Mouse (Mus musculus): ENCODE measurements around the gene Gpr156. TPM values are rescaled to one million over a fixed set of nuclear protein-coding genes. Genes with fewer than 3 reads are reported as not detected.

Gene Gpr156
- polyA plus RNA-seq, 1 experiment from 2014 or later, result 0.55 TPM

- no peak for ATAC-seq (replicated peaks; ENCODE audit: low FRiP score, low read depth)
- Histone ChIP-seq H3K4me3 (replicated peaks; ENCODE audit: low read depth, low read length) (no peak overlapping the region), H3K9ac (ENCODE audit: low read depth, low read length) (no peak overlapping the region), H3K4me1 (replicated peaks; ENCODE audit: insufficient read depth, low read length) (no peaks in the 10 kb centered on the region), H3K27me3 (ENCODE audit: insufficient read depth, low read length) (no peaks in the 10 kb centered on the region), H3K9me3 (replicated peaks; ENCODE audit: low read length) (no peaks in the 10 kb centered on the region), H3K36me3 (ENCODE audit: insufficient read depth, low read length) (no peaks in the 10 kb centered on the region), H3K4me2 (ENCODE audit: low read length) (no peak overlapping the region), H3K27ac (no peak overlapping the region)
- WGBS, result 79% methylated on average over 1 of the region's 1 CpGs
- no peak for TF ChIP-seq CTCF (IDR thresholded peaks at IDR 0.05; ENCODE audit: low read depth)
- no peak for DNase-seq (ENCODE audit: low spot score)
These were observed 5.2 kb upstream of the Gpr156 start for GRCm38 (mm10) chr16:37911086-37911485.

GRCm38 (mm10) chr16:37916818-37917201 lies 514 bp downstream of the Gpr156 start:
- no peaks in the 10 kb centered on the region for H3K9me3 ChIP-seq (replicated peaks; ENCODE audit: low read length)
- no peak overlapping the region for H3K27ac ChIP-seq
- WGBS, result 18% methylated on average over 7 of the region's 7 CpGs
- H3K4me2 ChIP-seq (ENCODE audit: low read length), result peak overlapping the region; percentile 84
- no peak for TF ChIP-seq CTCF (IDR thresholded peaks at IDR 0.05; ENCODE audit: low read depth)
- 0 out of 2 replicates have a peak, but pooled peaks cover 5% of the 10 kb centered on the region for H3K4me1 ChIP-seq (replicated peaks; ENCODE audit: insufficient read depth, low read length)
- H3K27me3 ChIP-seq (ENCODE audit: insufficient read depth, low read length), result no peaks in the 10 kb centered on the region
- ATAC-seq (replicated peaks; ENCODE audit: low FRiP score, low read depth), result no peak
- no peaks in the 10 kb centered on the region for H3K36me3 ChIP-seq (ENCODE audit: insufficient read depth, low read length)
- no peak overlapping the region for H3K9ac ChIP-seq (ENCODE audit: low read depth, low read length)
- no peak for DNase-seq (ENCODE audit: low spot score)
- H3K4me3 ChIP-seq (replicated peaks; ENCODE audit: low read depth, low read length), result peak overlapping the region; percentile 47

GRCm38 (mm10) chr16:37919000-37919399 lies 2.7 kb downstream of the Gpr156 start:
- no peaks in the 10 kb centered on the region for H3K27me3 ChIP-seq (ENCODE audit: insufficient read depth, low read length)
- no peak overlapping the region for H3K27ac ChIP-seq
- H3K9ac ChIP-seq (ENCODE audit: low read depth, low read length), result no peak overlapping the region
- WGBS, result 90% methylated on average over 6 of the region's 6 CpGs
- no peak overlapping the region for H3K4me2 ChIP-seq (ENCODE audit: low read length)
- ATAC-seq (replicated peaks; ENCODE audit: low FRiP score, low read depth) (no peak), DNase-seq (ENCODE audit: low spot score) (no peak)
- H3K4me1 ChIP-seq (replicated peaks; ENCODE audit: insufficient read depth, low read length), result 0 out of 2 replicates have a peak, but pooled peaks cover 5% of the 10 kb centered on the region
- TF ChIP-seq CTCF (IDR thresholded peaks at IDR 0.05; ENCODE audit: low read depth), result peak; percentile 8; the same call in 1 of the 2 replicates
- H3K9me3 ChIP-seq (replicated peaks; ENCODE audit: low read length), result no peaks in the 10 kb centered on the region
- H3K4me3 ChIP-seq (replicated peaks; ENCODE audit: low read depth, low read length), result no peak overlapping the region
- H3K36me3 ChIP-seq (ENCODE audit: insufficient read depth, low read length), result no peaks in the 10 kb centered on the region

GRCm38 (mm10) chr16:37920842-37921409 lies 4.6 kb downstream of the Gpr156 start:
- 0 out of 2 replicates have a peak, but pooled peaks cover 5% of the 10 kb centered on the region for H3K4me1 ChIP-seq (replicated peaks; ENCODE audit: insufficient read depth, low read length)
- TF ChIP-seq CTCF (IDR thresholded peaks at IDR 0.05; ENCODE audit: low read depth), result no peak
- ATAC-seq (replicated peaks; ENCODE audit: low FRiP score, low read depth) (no peak), DNase-seq (ENCODE audit: low spot score) (no peak)
- no peaks in the 10 kb centered on the region for H3K36me3 ChIP-seq (ENCODE audit: insufficient read depth, low read length)
- H3K27me3 ChIP-seq (ENCODE audit: insufficient read depth, low read length), result no peaks in the 10 kb centered on the region
- no peak overlapping the region for H3K9ac ChIP-seq (ENCODE audit: low read depth, low read length)
- no peak overlapping the region for H3K4me2 ChIP-seq (ENCODE audit: low read length)
- no peaks in the 10 kb centered on the region for H3K9me3 ChIP-seq (replicated peaks; ENCODE audit: low read length)
- 70% methylated on average over 8 of the region's 8 CpGs for WGBS
- H3K4me3 ChIP-seq (replicated peaks; ENCODE audit: low read depth, low read length), result no peak overlapping the region
- H3K27ac ChIP-seq, result no peak overlapping the region

- whole genome bisulfite sequencing, result 67% methylated on average over 7 of the region's 7 CpGs
- no peaks in the 10 kb centered on the region for H3K27me3 ChIP-seq (ENCODE audit: insufficient read depth, low read length)
These were observed 9.8 kb downstream of the Gpr156 start for GRCm38 (mm10) chr16:37926087-37926486.

GRCm38 (mm10) chr16:37927117-37927516 lies 10.8 kb downstream of the Gpr156 start:
- Histone ChIP-seq H3K4me1 (replicated peaks; ENCODE audit: insufficient read depth, low read length) (no peaks in the 10 kb centered on the region), H3K9ac (ENCODE audit: low read depth, low read length) (no peak overlapping the region), H3K4me2 (ENCODE audit: low read length) (no peak overlapping the region), H3K4me3 (replicated peaks; ENCODE audit: low read depth, low read length) (no peak overlapping the region), H3K36me3 (ENCODE audit: insufficient read depth, low read length) (no peaks in the 10 kb centered on the region), H3K27ac (no peak overlapping the region), H3K27me3 (ENCODE audit: insufficient read depth, low read length) (no peaks in the 10 kb centered on the region), H3K9me3 (replicated peaks; ENCODE audit: low read length) (no peaks in the 10 kb centered on the region; the same call in 1 of the 2 replicates)
- 64% methylated on average over 4 of the region's 4 CpGs for WGBS
- no peak for TF ChIP-seq CTCF (IDR thresholded peaks at IDR 0.05; ENCODE audit: low read depth)
- ATAC-seq (replicated peaks; ENCODE audit: low FRiP score, low read depth) (no peak), DNase-seq (ENCODE audit: low spot score) (no peak)

More at GRCm38 (mm10) chr16:37926087-37926486, 9.8 kb downstream of the Gpr156 start:
- no peaks in the 10 kb centered on the region for H3K36me3 ChIP-seq (ENCODE audit: insufficient read depth, low read length)
- no peak overlapping the region for H3K4me3 ChIP-seq (replicated peaks; ENCODE audit: low read depth, low read length)
- TF ChIP-seq CTCF (IDR thresholded peaks at IDR 0.05; ENCODE audit: low read depth), result no peak
- no peak overlapping the region for H3K9ac ChIP-seq (ENCODE audit: low read depth, low read length)
- DNase-seq (ENCODE audit: low spot score) (no peak), ATAC-seq (replicated peaks; ENCODE audit: low FRiP score, low read depth) (no peak)
- H3K4me1 ChIP-seq (replicated peaks; ENCODE audit: insufficient read depth, low read length), result no peaks in the 10 kb centered on the region
- H3K9me3 ChIP-seq (replicated peaks; ENCODE audit: low read length), result no peaks in the 10 kb centered on the region
- H3K4me2 ChIP-seq (ENCODE audit: low read length), result no peak overlapping the region
- H3K27ac ChIP-seq, result no peak overlapping the region

- no peaks in the 10 kb centered on the region for H3K27me3 ChIP-seq (ENCODE audit: insufficient read depth, low read length)
- no peak for DNase-seq (ENCODE audit: low spot score)
- no peak overlapping the region for H3K9ac ChIP-seq (ENCODE audit: low read depth, low read length)
- ATAC-seq (replicated peaks; ENCODE audit: low FRiP score, low read depth), result no peak
- H3K4me1 ChIP-seq (replicated peaks; ENCODE audit: insufficient read depth, low read length), result no peaks in the 10 kb centered on the region
- no peak for TF ChIP-seq CTCF (IDR thresholded peaks at IDR 0.05; ENCODE audit: low read depth)
- WGBS, result 64% methylated on average over 2 of the region's 2 CpGs
- no peak overlapping the region for H3K4me2 ChIP-seq (ENCODE audit: low read length)
- no peaks in the 10 kb centered on the region for H3K36me3 ChIP-seq (ENCODE audit: insufficient read depth, low read length)
- no peak overlapping the region for H3K4me3 ChIP-seq (replicated peaks; ENCODE audit: low read depth, low read length)
- H3K9me3 ChIP-seq (replicated peaks; ENCODE audit: low read length), result no peaks in the 10 kb centered on the region; the same call in 1 of the 2 replicates
- H3K27ac ChIP-seq, result no peak overlapping the region
These were observed 12.7 kb downstream of the Gpr156 start for GRCm38 (mm10) chr16:37929006-37929405.

Data from kidney, postnatal 0 days (tissue).